8 mouse cellular contexts compared by ENCODE assay signal in the genomic region with DNA sequence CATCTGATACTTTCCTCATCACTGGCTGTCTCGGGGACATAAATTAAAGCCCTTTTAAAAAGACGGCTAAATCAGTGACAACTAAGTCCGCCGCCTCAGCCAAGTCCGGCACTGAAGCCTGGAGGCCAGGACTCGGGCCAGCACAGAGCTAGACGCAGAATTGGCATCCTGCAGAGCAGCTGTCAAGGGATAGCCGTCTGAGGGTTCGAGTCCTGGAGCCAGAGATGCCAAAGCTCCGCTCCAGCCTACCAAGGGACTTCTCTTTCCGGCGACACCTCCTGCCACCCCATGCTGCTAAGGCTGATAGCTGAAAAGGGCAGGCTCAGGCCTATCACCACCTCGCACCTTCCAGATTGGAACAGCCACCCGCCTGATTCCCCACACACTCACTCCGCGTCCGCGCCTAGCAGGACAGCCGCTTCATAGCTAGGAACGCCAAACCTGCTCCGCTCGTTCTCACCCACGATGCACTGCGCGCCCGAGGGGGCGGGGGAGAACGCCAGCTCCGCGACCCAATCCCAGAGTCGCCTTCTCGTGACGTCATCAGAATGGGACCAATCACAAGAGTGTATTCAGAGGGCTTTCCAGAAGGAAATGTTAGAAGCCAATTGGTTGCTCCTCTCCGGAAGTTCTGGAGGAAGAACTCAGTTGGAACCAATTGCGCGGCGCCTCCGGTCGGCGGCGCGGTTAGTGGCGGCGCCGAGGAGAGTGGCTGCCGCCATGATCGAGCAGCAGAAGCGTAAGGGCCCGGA. TPM values are rescaled to one million over a fixed set of nuclear protein-coding genes. Genes with fewer than 3 reads are reported as not detected.
DNase-seq lines count a peak whose midpoint lies in the region; ATAC-seq and TF ChIP-seq lines count a peak whose summit lies in the region.

A gene (minus strand): TSS at position 458 of the 752 bp plus-strand sequence.
A gene (plus strand): TSS at position 647 of the 752 bp plus-strand sequence.

- peak within 1 kb of the TSS; percentile 98 for H3K4me3 ChIP-seq in embryonic facial prominence, embryonic 13.5 days
- peak within 1 kb of the TSS; percentile 94 for H3K4me3 ChIP-seq in kidney, adult 2 months (ENCODE audit: insufficient read depth, low read depth, low read length)
- peak within 1 kb of the TSS; percentile 93 for H3K4me3 ChIP-seq in limb, embryonic 12.5 days (replicated peaks)
- H3K4me3 ChIP-seq in midbrain, embryonic 15.5 days: peak within 1 kb of the TSS; percentile 87
- H3K4me3 ChIP-seq in spleen, adult 2 months (ENCODE audit: extremely low read depth, insufficient read depth, insufficient read length): peak within 1 kb of the TSS; percentile 91

- peaks cover 25% of the 10 kb centered on the region for H3K4me1 ChIP-seq in embryonic facial prominence, embryonic 13.5 days
- H3K4me1 ChIP-seq in kidney, adult 2 months (ENCODE audit: control insufficient read depth, insufficient read depth, low read length): peaks cover 7% of the 10 kb centered on the region; the same call in 1 of the 2 replicates
- peaks cover 17% of the 10 kb centered on the region for H3K4me1 ChIP-seq in limb, embryonic 12.5 days (replicated peaks)
- peaks cover 28% of the 10 kb centered on the region for H3K4me1 ChIP-seq in midbrain, embryonic 15.5 days
- peaks cover 2% of the 10 kb centered on the region; the same call in 1 of the 2 replicates for H3K4me1 ChIP-seq in spleen, adult 2 months (ENCODE audit: control insufficient read depth, insufficient read depth, insufficient read length)

- peak; percentile 96 for ATAC-seq in embryonic facial prominence, embryonic 13.5 days (ENCODE audit: insufficient number of reproducible peaks, insufficient read depth, low FRiP score, low TSS enrichment, low read depth)
- ATAC-seq in limb, embryonic 12.5 days (ENCODE audit: insufficient number of reproducible peaks, insufficient read depth, low FRiP score, low TSS enrichment, low read depth): peak; percentile 96
- peak; percentile 99 for ATAC-seq in midbrain, embryonic 15.5 days (replicated peaks)

- H3K27ac ChIP-seq in embryonic facial prominence, embryonic 13.5 days: peak within 1 kb of the TSS; percentile 81
- H3K27ac ChIP-seq in kidney, adult 2 months (ENCODE audit: insufficient read depth, low read depth, low read length): peak within 1 kb of the TSS; percentile 73
- H3K27ac ChIP-seq in limb, embryonic 12.5 days: peak within 1 kb of the TSS; percentile 77
- peak within 1 kb of the TSS; percentile 84 for H3K27ac ChIP-seq in midbrain, embryonic 15.5 days
- peak within 1 kb of the TSS; percentile 68 for H3K27ac ChIP-seq in spleen, adult 2 months (ENCODE audit: insufficient read depth, low read length)

- H3K9ac ChIP-seq in embryonic facial prominence, embryonic 13.5 days: peak within 1 kb of the TSS; percentile 95
- peak within 1 kb of the TSS; percentile 89 for H3K9ac ChIP-seq in limb, embryonic 12.5 days (replicated peaks)
- peak within 1 kb of the TSS; percentile 80 for H3K9ac ChIP-seq in midbrain, embryonic 15.5 days

- peak within 1 kb of the TSS; percentile 82 for H3K4me2 ChIP-seq in embryonic facial prominence, embryonic 13.5 days
- peak within 1 kb of the TSS; percentile 87 for H3K4me2 ChIP-seq in limb, embryonic 12.5 days
- H3K4me2 ChIP-seq in midbrain, embryonic 15.5 days: peak within 1 kb of the TSS; percentile 87

- H3K27me3 ChIP-seq in embryonic facial prominence, embryonic 13.5 days: no peaks in the 10 kb centered on the region
- no peaks in the 10 kb centered on the region for H3K27me3 ChIP-seq in kidney, adult 2 months (replicated peaks; ENCODE audit: control insufficient read depth, insufficient read depth, low read length)
- no peaks in the 10 kb centered on the region for H3K27me3 ChIP-seq in limb, embryonic 12.5 days
- no peaks in the 10 kb centered on the region for H3K27me3 ChIP-seq in midbrain, embryonic 15.5 days (replicated peaks)
- no peaks in the 10 kb centered on the region for H3K27me3 ChIP-seq in spleen, adult 2 months (ENCODE audit: control insufficient read depth, insufficient read depth, low read length)

- peak; percentile 98 for DNase-seq in 3134 (ENCODE audit: extremely low read depth, insufficient read length, low spot score)
- DNase-seq in adrenal gland, postnatal 36 days: peak; percentile 98 to 99
- DNase-seq in heart, adult 18-20 months: peak; percentile 99 to 100
- DNase-seq in kidney, adult 2 months: peak; percentile 100
- peak; percentile 99 for DNase-seq in spleen, adult 2 months (ENCODE audit: low read depth in 1 of 2, low spot score in 2 of 2)

- H3K9me3 ChIP-seq in embryonic facial prominence, embryonic 13.5 days: no peaks in the 10 kb centered on the region
- no peaks in the 10 kb centered on the region for H3K9me3 ChIP-seq in limb, embryonic 12.5 days
- no peaks in the 10 kb centered on the region for H3K9me3 ChIP-seq in midbrain, embryonic 15.5 days

- peak; percentile 73 for TF ChIP-seq POLR2A in kidney, adult 2 months (IDR thresholded peaks at IDR 0.05; ENCODE audit: low read depth, low read length)
- TF ChIP-seq POLR2A in spleen, adult 2 months (IDR thresholded peaks at IDR 0.05; ENCODE audit: low read depth, low read length): peak; percentile 73

- peaks cover 42% of the 10 kb centered on the region for H3K36me3 ChIP-seq in embryonic facial prominence, embryonic 13.5 days
- no peaks in the 10 kb centered on the region for H3K36me3 ChIP-seq in kidney, adult 2 months (ENCODE audit: control insufficient read depth, insufficient read depth, low read length)
- H3K36me3 ChIP-seq in limb, embryonic 12.5 days: peaks cover 33% of the 10 kb centered on the region
- peaks cover 9% of the 10 kb centered on the region for H3K36me3 ChIP-seq in midbrain, embryonic 15.5 days (replicated peaks)
- peaks cover 4% of the 10 kb centered on the region; the same call in 1 of the 2 replicates for H3K36me3 ChIP-seq in spleen, adult 2 months (ENCODE audit: control insufficient read depth, insufficient read depth, low read length)

- WGBS in embryonic facial prominence, embryonic 13.5 days: under 1% methylated on average over 49 of the region's 49 CpGs
- 1% methylated on average over 49 of the region's 49 CpGs for WGBS in kidney, adult 2 months
- under 1% methylated on average over 49 of the region's 49 CpGs for WGBS in limb, embryonic 12.5 days
- under 1% methylated on average over 49 of the region's 49 CpGs for whole genome bisulfite sequencing in midbrain, embryonic 15.5 days
- under 1% methylated on average over 49 of the region's 49 CpGs for WGBS in spleen, adult 2 months

- no peak for TF ChIP-seq CTCF in kidney, adult 2 months (conservative IDR thresholded peaks at IDR 0.05; ENCODE audit: insufficient read depth, insufficient read length, low read depth, low read length)
- no peak for TF ChIP-seq CTCF in spleen, adult 2 months (IDR thresholded peaks at IDR 0.05; ENCODE audit: extremely low read depth, insufficient read depth, insufficient read length, insufficient replicate concordance)

RNA-seq across cellular contexts. Expression of the first gene that starts in this region (rescaled TPM):
- total RNA-seq in adrenal gland, postnatal 36 days (2021): 10 to 100 TPM; 41.4 to 45.8 TPM
- polyA plus RNA-seq in embryonic facial prominence, embryonic 13.5 days (2015; fragmentation: Nextera tagmentation; extraction: Ambion mirVana): 82.4 and 92.5 TPM in 2 replicates
- 10 to 100 TPM; 22.4 to 26.3 TPM for total RNA-seq in heart, adult 18-20 months (2021)
- 21.1 and 22.7 TPM in 2 replicates for polyA plus RNA-seq in kidney, adult 2 months (2012; rRNA removed)
- 73.9 and 76.8 TPM in 2 replicates for polyA plus RNA-seq in limb, embryonic 12.5 days (2016; fragmentation: Nextera tagmentation; extraction: Ambion mirVana)
- polyA plus RNA-seq in midbrain, embryonic 15.5 days (2015; fragmentation: Nextera tagmentation; extraction: Ambion mirVana): 83.5 and 84.1 TPM in 2 replicates
- 13.0 and 13.3 TPM in 2 replicates for polyA plus RNA-seq in spleen, adult 2 months (2012; rRNA removed)

RNA-seq across cellular contexts. Expression of the second gene that starts in this region (rescaled TPM):
- total RNA-seq in adrenal gland, postnatal 36 days (2021): 10 to 100 TPM; 30.3 to 34.6 TPM
- 152 and 176 TPM in 2 replicates for polyA plus RNA-seq in embryonic facial prominence, embryonic 13.5 days (2015; fragmentation: Nextera tagmentation; extraction: Ambion mirVana)
- total RNA-seq in heart, adult 18-20 months (2021): 10 to 100 TPM; 15.3 to 17.5 TPM
- 22.1 and 23.2 TPM in 2 replicates for polyA plus RNA-seq in kidney, adult 2 months (2012; rRNA removed)
- polyA plus RNA-seq in limb, embryonic 12.5 days (2016; fragmentation: Nextera tagmentation; extraction: Ambion mirVana): 200 and 212 TPM in 2 replicates
- 106 and 110 TPM in 2 replicates for polyA plus RNA-seq in midbrain, embryonic 15.5 days (2015; fragmentation: Nextera tagmentation; extraction: Ambion mirVana)
- polyA plus RNA-seq in spleen, adult 2 months (2012; rRNA removed): 30.3 and 40.3 TPM in 2 replicates

Comparison
In these comparisons a context has a peak if more than half of its experiments do, and no peak if none do; other contexts are left out.
1. Peak in every context shown above with its lines: DNase-seq, ATAC-seq, H3K4me3 ChIP-seq and H3K27ac ChIP-seq.